Mouse (Mus musculus): ENCODE data around the gene Gzmm. TPM values are rescaled to one million over a fixed set of nuclear protein-coding genes. Genes with fewer than 3 reads are reported as not detected.

The Gzmm gene
- polyA plus RNA-seq, 1 experiment from 2014 or later, result 0.78 TPM

- no peaks in the 10 kb centered on the region for H3K4me1 ChIP-seq (replicated peaks; ENCODE audit: control insufficient read depth, insufficient read depth, low read length)
- 70% methylated on average over 6 of the region's 6 CpGs for WGBS
- H3K4me3 ChIP-seq (ENCODE audit: low read depth, low read length), result no peak overlapping the region
- H3K4me2 ChIP-seq (ENCODE audit: low read length), result no peak overlapping the region
- peaks cover 13% of the 10 kb centered on the region for H3K27me3 ChIP-seq (replicated peaks; ENCODE audit: control insufficient read depth, insufficient read depth, low read length)
- no peaks in the 10 kb centered on the region for H3K9me3 ChIP-seq (ENCODE audit: control insufficient read depth, low read length)
- DNase-seq (ENCODE audit: low spot score) (no peak), ATAC-seq (replicated peaks; ENCODE audit: low FRiP score, low TSS enrichment, low read depth) (no peak)
- H3K36me3 ChIP-seq (ENCODE audit: control insufficient read depth, insufficient read depth, low read length), result no peaks in the 10 kb centered on the region
- H3K27ac ChIP-seq (ENCODE audit: low read depth), result no peak overlapping the region
- no peak overlapping the region for H3K9ac ChIP-seq (ENCODE audit: low read length)
Observed at GRCm38 (mm10) chr10:79723047-79723446, 34.2 kb downstream of the Gzmm start.

GRCm38 (mm10) chr10:79723692-79724091, 34.9 kb downstream of the Gzmm start:
- 83% methylated on average over 7 of the region's 7 CpGs for WGBS
- no peak for DNase-seq (ENCODE audit: low spot score)
- no peak overlapping the region for H3K4me3 ChIP-seq (ENCODE audit: low read depth, low read length)
- no peak overlapping the region for H3K4me2 ChIP-seq (ENCODE audit: low read length)
- no peak overlapping the region for H3K27ac ChIP-seq (ENCODE audit: low read depth)
- no peak for ATAC-seq (replicated peaks; ENCODE audit: low FRiP score, low TSS enrichment, low read depth)
- H3K36me3 ChIP-seq (ENCODE audit: control insufficient read depth, insufficient read depth, low read length), result no peaks in the 10 kb centered on the region
- no peak overlapping the region for H3K9ac ChIP-seq (ENCODE audit: low read length)
- peaks cover 6% of the 10 kb centered on the region for H3K27me3 ChIP-seq (replicated peaks; ENCODE audit: control insufficient read depth, insufficient read depth, low read length)
- no peaks in the 10 kb centered on the region for H3K4me1 ChIP-seq (replicated peaks; ENCODE audit: control insufficient read depth, insufficient read depth, low read length)
- no peaks in the 10 kb centered on the region for H3K9me3 ChIP-seq (ENCODE audit: control insufficient read depth, low read length)

- no peaks in the 10 kb centered on the region for H3K9me3 ChIP-seq (ENCODE audit: control insufficient read depth, low read length)
- H3K4me3 ChIP-seq (ENCODE audit: low read depth, low read length), result no peak overlapping the region
- no peaks in the 10 kb centered on the region for H3K27me3 ChIP-seq (replicated peaks; ENCODE audit: control insufficient read depth, insufficient read depth, low read length)
- no peak for ATAC-seq (replicated peaks; ENCODE audit: low FRiP score, low TSS enrichment, low read depth)
- H3K9ac ChIP-seq (ENCODE audit: low read length), result no peak overlapping the region
- no peaks in the 10 kb centered on the region for H3K36me3 ChIP-seq (ENCODE audit: control insufficient read depth, insufficient read depth, low read length)
- DNase-seq (ENCODE audit: low spot score), result peak; percentile 66
- no peak overlapping the region for H3K4me2 ChIP-seq (ENCODE audit: low read length)
- no peak overlapping the region for H3K27ac ChIP-seq (ENCODE audit: low read depth)
- no peaks in the 10 kb centered on the region for H3K4me1 ChIP-seq (replicated peaks; ENCODE audit: control insufficient read depth, insufficient read depth, low read length)
- 42% methylated on average over 11 of the region's 11 CpGs for WGBS
Observed at GRCm38 (mm10) chr10:79726090-79726489, 37.3 kb downstream of the Gzmm start.

- Histone ChIP-seq H3K4me2 (ENCODE audit: low read length) (no peak overlapping the region), H3K27ac (ENCODE audit: low read depth) (no peak overlapping the region), H3K9ac (ENCODE audit: low read length) (no peak overlapping the region), H3K9me3 (ENCODE audit: control insufficient read depth, low read length) (0 out of 2 replicates have a peak, but pooled peaks cover 5% of the 10 kb centered on the region), H3K27me3 (replicated peaks; ENCODE audit: control insufficient read depth, insufficient read depth, low read length) (no peaks in the 10 kb centered on the region), H3K36me3 (ENCODE audit: control insufficient read depth, insufficient read depth, low read length) (no peaks in the 10 kb centered on the region), H3K4me3 (ENCODE audit: low read depth, low read length) (no peak overlapping the region), H3K4me1 (replicated peaks; ENCODE audit: control insufficient read depth, insufficient read depth, low read length) (no peaks in the 10 kb centered on the region)
- ATAC-seq (replicated peaks; ENCODE audit: low FRiP score, low TSS enrichment, low read depth) (no peak), DNase-seq (ENCODE audit: low spot score) (no peak)
- WGBS, result 75% methylated on average over 28 of the region's 28 CpGs
Observed at GRCm38 (mm10) chr10:79728323-79729249, 39.8 kb downstream of the Gzmm start.

GRCm38 (mm10) chr10:79729357-79729965, 40.6 kb downstream of the Gzmm start:
- Histone ChIP-seq H3K4me2 (ENCODE audit: low read length) (no peak overlapping the region), H3K9me3 (ENCODE audit: control insufficient read depth, low read length) (0 out of 2 replicates have a peak, but pooled peaks cover 5% of the 10 kb centered on the region), H3K27ac (ENCODE audit: low read depth) (no peak overlapping the region), H3K36me3 (ENCODE audit: control insufficient read depth, insufficient read depth, low read length) (no peaks in the 10 kb centered on the region), H3K27me3 (replicated peaks; ENCODE audit: control insufficient read depth, insufficient read depth, low read length) (no peaks in the 10 kb centered on the region), H3K4me1 (replicated peaks; ENCODE audit: control insufficient read depth, insufficient read depth, low read length) (no peaks in the 10 kb centered on the region), H3K4me3 (ENCODE audit: low read depth, low read length) (no peak overlapping the region), H3K9ac (ENCODE audit: low read length) (no peak overlapping the region)
- ATAC-seq (replicated peaks; ENCODE audit: low FRiP score, low TSS enrichment, low read depth) (no peak), DNase-seq (ENCODE audit: low spot score) (no peak)
- WGBS, result 82% methylated on average over 13 of the region's 13 CpGs

GRCm38 (mm10) chr10:79732500-79732899, 43.7 kb downstream of the Gzmm start:
- Histone ChIP-seq H3K27me3 (replicated peaks; ENCODE audit: control insufficient read depth, insufficient read depth, low read length) (no peaks in the 10 kb centered on the region; the same call in 1 of the 2 replicates), H3K36me3 (ENCODE audit: control insufficient read depth, insufficient read depth, low read length) (peaks cover 17% of the 10 kb centered on the region), H3K4me1 (replicated peaks; ENCODE audit: control insufficient read depth, insufficient read depth, low read length) (no peaks in the 10 kb centered on the region), H3K4me3 (ENCODE audit: low read depth, low read length) (no peak overlapping the region), H3K9me3 (ENCODE audit: control insufficient read depth, low read length) (peaks cover 30% of the 10 kb centered on the region), H3K4me2 (ENCODE audit: low read length) (no peak overlapping the region), H3K27ac (ENCODE audit: low read depth) (no peak overlapping the region), H3K9ac (ENCODE audit: low read length) (no peak overlapping the region)
- WGBS, result 82% methylated on average over 1 of the region's 1 CpGs
- ATAC-seq (replicated peaks; ENCODE audit: low FRiP score, low TSS enrichment, low read depth), result no peak
- no peak for DNase-seq (ENCODE audit: low spot score)

GRCm38 (mm10) chr10:79733847-79734246, 45.0 kb downstream of the Gzmm start:
- no peak overlapping the region for H3K4me3 ChIP-seq (ENCODE audit: low read depth, low read length)
- no peak overlapping the region for H3K9ac ChIP-seq (ENCODE audit: low read length)
- no peak overlapping the region for H3K4me2 ChIP-seq (ENCODE audit: low read length)
- peaks cover 31% of the 10 kb centered on the region for H3K36me3 ChIP-seq (ENCODE audit: control insufficient read depth, insufficient read depth, low read length)
- DNase-seq (ENCODE audit: low spot score) (no peak), ATAC-seq (replicated peaks; ENCODE audit: low FRiP score, low TSS enrichment, low read depth) (no peak)
- H3K4me1 ChIP-seq (replicated peaks; ENCODE audit: control insufficient read depth, insufficient read depth, low read length), result no peaks in the 10 kb centered on the region
- no peaks in the 10 kb centered on the region; the same call in 1 of the 2 replicates for H3K27me3 ChIP-seq (replicated peaks; ENCODE audit: control insufficient read depth, insufficient read depth, low read length)
- 94% methylated on average over 15 of the region's 15 CpGs for WGBS
- no peak overlapping the region for H3K27ac ChIP-seq (ENCODE audit: low read depth)
- peaks cover 43% of the 10 kb centered on the region for H3K9me3 ChIP-seq (ENCODE audit: control insufficient read depth, low read length)

GRCm38 (mm10) chr10:79735361-79735760, 46.5 kb downstream of the Gzmm start:
- H3K27ac ChIP-seq (ENCODE audit: low read depth), result no peak overlapping the region
- WGBS, result 25% methylated on average over 37 of the region's 52 CpGs
- H3K36me3 ChIP-seq (ENCODE audit: control insufficient read depth, insufficient read depth, low read length), result peaks cover 46% of the 10 kb centered on the region
- peaks cover 59% of the 10 kb centered on the region for H3K9me3 ChIP-seq (ENCODE audit: control insufficient read depth, low read length)
- no peak overlapping the region for H3K4me3 ChIP-seq (ENCODE audit: low read depth, low read length)
- 0 out of 2 replicates have a peak, but pooled peaks have one; percentile 2 for ATAC-seq (replicated peaks; ENCODE audit: low FRiP score, low TSS enrichment, low read depth)
- DNase-seq (ENCODE audit: low spot score), result no peak
- H3K9ac ChIP-seq (ENCODE audit: low read length), result no peak overlapping the region
- H3K27me3 ChIP-seq (replicated peaks; ENCODE audit: control insufficient read depth, insufficient read depth, low read length), result no peaks in the 10 kb centered on the region; the same call in 1 of the 2 replicates
- no peak overlapping the region for H3K4me2 ChIP-seq (ENCODE audit: low read length)
- no peaks in the 10 kb centered on the region for H3K4me1 ChIP-seq (replicated peaks; ENCODE audit: control insufficient read depth, insufficient read depth, low read length)
